Mouse (Mus musculus) kidney, adult 2 months (tissue): ENCODE results near the gene Gm42674.

Experiments used
- CTCF ChIP-seq: fragments of 200-500 bp; conservative IDR thresholded peaks from 2 replicates; pipeline ENCODE4 v1.5.1; 2011; ENCODE audit warnings: low read depth, mild to moderate bottlenecking, control low read depth, low read length, moderate library complexity, mixed read lengths; ENCODE audit not compliant: insufficient read depth, insufficient read length
- POLR2A ChIP-seq: fragments of 200-500 bp; IDR thresholded peaks from one replicate; pipeline ENCODE4 v1.6.1; 2011; ENCODE audit warnings: low read depth, low read length, control low read depth

DNA sequence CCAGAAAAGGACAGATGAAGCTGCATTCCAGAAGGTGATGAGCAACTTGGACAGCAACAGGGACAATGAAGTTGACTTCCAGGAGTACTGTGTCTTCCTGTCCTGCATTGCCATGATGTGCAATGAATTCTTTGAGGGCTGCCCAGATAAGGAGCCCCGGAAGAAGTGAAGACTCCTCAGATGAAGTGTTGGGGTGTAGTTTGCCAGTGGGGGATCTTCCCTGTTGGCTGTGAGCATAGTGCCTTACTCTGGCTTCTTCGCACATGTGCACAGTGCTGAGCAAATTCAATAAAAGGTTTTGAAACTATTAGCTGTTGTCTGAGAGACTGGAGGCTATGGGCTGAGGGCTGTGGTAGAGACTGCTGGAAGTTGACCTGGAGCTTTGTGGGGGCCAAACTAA, 4.0 kb downstream of the Gm42674 start:
- no peak for TF ChIP-seq CTCF
- TF ChIP-seq POLR2A, result no peak
